ENCODE assay signal across 15 mouse cellular contexts in genomic region chr9:103502655-103503054, GRCm38 (mm10). TPM values are rescaled to one million over a fixed set of nuclear protein-coding genes. Genes with fewer than 3 reads are reported as not detected.
DNase-seq lines count a peak whose midpoint lies in the region; ATAC-seq lines count a peak whose summit lies in the region.
"Had no signal": no experiment of that assay in that cellular context is flagged by ENCODE, and none has a peak within 500 bp of the region (broad histone marks: within the 10 kb centered on the region; RNA-seq: fewer than 3 reads in every experiment).

No protein-coding gene starts in this region.

- DNase-seq in brain, adult 2 months (ENCODE audit: low read depth, low spot score) = peak; percentile 60
- peak; percentile 36 to 40 for DNase-seq in cerebellum, postnatal 10 days
- DNase-seq in right cerebral cortex, adult 2 months (ENCODE audit: low spot score in 2 of 2) = no peak
- no peak for DNase-seq in urinary bladder, postnatal 10 days (ENCODE audit: low spot score)
- DNase-seq: adrenal gland, adult 2 months; B cell, adult 2 months; kidney, postnatal 10 days; liver, embryonic 13.5 days; lung, postnatal 14 days; thymus, postnatal 4 days had no signal

- H3K9me3 ChIP-seq in heart, embryonic 12.5 days (replicated peaks) = no peaks in the 10 kb centered on the region
- no peaks in the 10 kb centered on the region for H3K9me3 ChIP-seq in heart, embryonic 11.5 days (replicated peaks; ENCODE audit: control insufficient read depth, low read length)
- no peaks in the 10 kb centered on the region for H3K9me3 ChIP-seq in hindbrain, embryonic 16.5 days (ENCODE audit: control insufficient read depth, low read length)
- H3K9me3 ChIP-seq: limb, embryonic 10.5 days; liver, embryonic 13.5 days had no signal

- no peak overlapping the region for H3K27ac ChIP-seq in heart, embryonic 12.5 days (ENCODE audit: poor library complexity, severe bottlenecking)
- H3K27ac ChIP-seq in heart, embryonic 11.5 days (ENCODE audit: low read depth, low read length) = no peak overlapping the region
- H3K27ac ChIP-seq in hindbrain, embryonic 16.5 days (ENCODE audit: low read depth, low read length) = peak overlapping the region; percentile 51; the same call in 1 of the 2 replicates
- H3K27ac ChIP-seq: liver, embryonic 13.5 days had no signal

- H3K27me3 ChIP-seq in heart, embryonic 12.5 days (replicated peaks) = no peaks in the 10 kb centered on the region
- H3K27me3 ChIP-seq in heart, embryonic 11.5 days (ENCODE audit: control insufficient read depth, insufficient read depth, low read length) = no peaks in the 10 kb centered on the region
- no peaks in the 10 kb centered on the region; the same call in 1 of the 2 replicates for H3K27me3 ChIP-seq in hindbrain, embryonic 16.5 days (replicated peaks; ENCODE audit: control insufficient read depth, insufficient read depth, low read length)
- H3K27me3 ChIP-seq: liver, embryonic 13.5 days had no signal

- 0 out of 2 replicates have a peak overlapping the region, but pooled peaks have one; percentile 38 for H3K4me2 ChIP-seq in heart, embryonic 12.5 days
- H3K4me2 ChIP-seq in heart, embryonic 11.5 days = no peak overlapping the region
- H3K4me2 ChIP-seq in hindbrain, embryonic 16.5 days (ENCODE audit: low read length) = no peak overlapping the region; the same call in 1 of the 2 replicates
- H3K4me2 ChIP-seq: liver, embryonic 13.5 days had no signal

- 85% methylated on average over 2 of the region's 2 CpGs for WGBS in heart, embryonic 12.5 days
- 91% methylated on average over 2 of the region's 2 CpGs for WGBS in heart, embryonic 11.5 days (ENCODE audit: insufficient replicate concordance)
- 86% methylated on average over 2 of the region's 2 CpGs for WGBS in hindbrain, embryonic 16.5 days

- H3K9ac ChIP-seq in heart, embryonic 12.5 days = no peak overlapping the region
- H3K9ac ChIP-seq in heart, embryonic 11.5 days (ENCODE audit: low read depth, low read length) = no peak overlapping the region
- no peak overlapping the region for H3K9ac ChIP-seq in hindbrain, embryonic 16.5 days (ENCODE audit: low read depth, low read length)
- H3K9ac ChIP-seq: liver, embryonic 13.5 days had no signal

- H3K36me3 ChIP-seq in heart, embryonic 12.5 days = peaks cover 29% of the 10 kb centered on the region
- peaks cover 7% of the 10 kb centered on the region; the same call in 1 of the 2 replicates for H3K36me3 ChIP-seq in heart, embryonic 11.5 days (ENCODE audit: control insufficient read depth, insufficient read depth, low read length)
- no peaks in the 10 kb centered on the region for H3K36me3 ChIP-seq in hindbrain, embryonic 16.5 days (ENCODE audit: control insufficient read depth, insufficient read depth, low read length)
- H3K36me3 ChIP-seq: liver, embryonic 13.5 days had no signal

- ATAC-seq in heart, embryonic 12.5 days (ENCODE audit: insufficient number of reproducible peaks, low FRiP score) = no peak
- ATAC-seq in heart, embryonic 11.5 days (replicated peaks; ENCODE audit: insufficient number of reproducible peaks, low FRiP score, low TSS enrichment) = no peak
- no peak for ATAC-seq in hindbrain, embryonic 16.5 days

- no peak overlapping the region for H3K4me3 ChIP-seq in heart, embryonic 12.5 days
- no peak overlapping the region for H3K4me3 ChIP-seq in heart, embryonic 11.5 days (ENCODE audit: low read depth, low read length)
- H3K4me3 ChIP-seq in hindbrain, embryonic 16.5 days (ENCODE audit: low read length) = no peak overlapping the region
- H3K4me3 ChIP-seq: limb, embryonic 10.5 days; liver, embryonic 13.5 days had no signal

- H3K4me1 ChIP-seq in heart, embryonic 12.5 days (replicated peaks) = peaks cover 34% of the 10 kb centered on the region
- H3K4me1 ChIP-seq in heart, embryonic 11.5 days (ENCODE audit: control insufficient read depth, insufficient read depth, low read length) = peaks cover 19% of the 10 kb centered on the region
- peaks cover 24% of the 10 kb centered on the region for H3K4me1 ChIP-seq in hindbrain, embryonic 16.5 days (ENCODE audit: control insufficient read depth, insufficient read depth, low read depth, low read length)

RNA-seq across cellular contexts. Expression of gene Bfsp2, which starts 22.4 kb away (rescaled TPM):
- 0.37 and 0.68 TPM in 2 replicates for polyA plus RNA-seq in heart, embryonic 12.5 days (2016; fragmentation: Nextera tagmentation; extraction: Ambion mirVana)
- 0.25 and 0.60 TPM in 2 replicates for polyA plus RNA-seq in heart, embryonic 11.5 days (2014; fragmentation: Nextera tagmentation; extraction: Ambion mirVana)
- polyA plus RNA-seq in hindbrain, embryonic 16.5 days (2015; fragmentation: Nextera tagmentation; extraction: Ambion mirVana) = 5.0 and 6.0 TPM in 2 replicates
- polyA plus RNA-seq: adrenal gland, adult 2 months; intestine, embryonic 16.5 days had no signal

Comparison
In these comparisons a context has a peak if more than half of its experiments do, and no peak if none do; other contexts are left out.
1. DNase-seq: peak in brain, adult 2 months (single experiment) and cerebellum, postnatal 10 days (2 of 2); none in right cerebral cortex, adult 2 months (0 of 2) and urinary bladder, postnatal 10 days (single experiment).